Mouse (Mus musculus) cerebellum, adult 2 months (tissue): Measurements from ENCODE around the gene Ap5z1. TPM values are rescaled to one million over a fixed set of nuclear protein-coding genes. Genes with fewer than 3 reads are reported as not detected.
A peak's percentile ranks its signal among the peaks of the same experiment; 100 is the strongest.

Source experiments
- DNase-seq, 2 experiments: peaks; one replicate each; pipeline ENCODE4 v3.0.0; 2021
- H3K27ac ChIP-seq: fragments of 200-500 bp; 2 replicates; pipeline ENCODE4 v1.5.1; 2012; ENCODE audit warnings: low read length, control low read depth, inconsistent platforms; ENCODE audit not compliant: insufficient read depth
- H3K27me3 ChIP-seq: fragments of 200-500 bp; 2 replicates; pipeline ENCODE4 v1.6.1; 2012; ENCODE audit warnings: inconsistent platforms, mild to moderate bottlenecking, low read length, moderate library complexity; ENCODE audit not compliant: control insufficient read depth, insufficient read depth
- H3K4me1 ChIP-seq: fragments of 200-500 bp; 2 replicates; pipeline ENCODE4 v1.6.1; 2011; ENCODE audit warnings: low read length; ENCODE audit not compliant: control insufficient read depth, insufficient read depth
- H3K4me3 ChIP-seq: fragments of 200-500 bp; replicated peaks from 2 replicates; pipeline ENCODE3; 2011; ENCODE audit warnings: mild to moderate bottlenecking, low read depth, low read length, control low read depth; ENCODE audit not compliant: insufficient read depth
- CTCF ChIP-seq: fragments of 200-500 bp; IDR thresholded peaks from 2 replicates; pipeline ENCODE4 v1.5.1; 2011; ENCODE audit warnings: low read depth, mild to moderate bottlenecking, control low read depth, low read length, moderate library complexity, borderline replicate concordance; ENCODE audit not compliant: insufficient read depth
- POLR2A ChIP-seq: fragments of 200-500 bp; IDR thresholded peaks from 2 replicates; pipeline ENCODE4 v1.6.1; 2011; ENCODE audit warnings: low read length, control low read depth, borderline replicate concordance; ENCODE audit not compliant: insufficient read depth
- WGBS: fragments of 180-500 bp; shearing (Covaris S2); methylation state at CpG from one replicate; pipeline ENCODE4 v1.1.7; 2018; 5-methylcytosine and 5-hydroxymethylcytosine counted together
- polyA plus RNA-seq: library from polyadenylated mRNA; depleted of rRNA; stranded (reverse); fragments of >200 nt; gene quantifications from 2 replicates; pipeline ENCODE4 v1.2.3, GENCODE M21; 2012; rRNA removed

Ap5z1 gene
- polyA plus RNA-seq = 30.3 and 32.7 TPM in 2 replicates

- Histone ChIP-seq H3K4me1 (peaks cover 5% of the 10 kb centered on the region), H3K27me3 (no peaks in the 10 kb centered on the region), H3K27ac (peak within 1 kb of the TSS; percentile 74), H3K4me3 (peak within 1 kb of the TSS; percentile 89)
- WGBS = under 1% methylated on average over 60 of the region's 60 CpGs
- no peak for TF ChIP-seq CTCF
- peak; percentile 87 for TF ChIP-seq POLR2A
- DNase-seq = peak; percentile 91 to 96
These were observed at the start of gene Ap5z1 for GRCm38 (mm10) chr5:142463461-142464454. Ap5z1 (plus strand) TSS chr5:142463944.

DNA sequence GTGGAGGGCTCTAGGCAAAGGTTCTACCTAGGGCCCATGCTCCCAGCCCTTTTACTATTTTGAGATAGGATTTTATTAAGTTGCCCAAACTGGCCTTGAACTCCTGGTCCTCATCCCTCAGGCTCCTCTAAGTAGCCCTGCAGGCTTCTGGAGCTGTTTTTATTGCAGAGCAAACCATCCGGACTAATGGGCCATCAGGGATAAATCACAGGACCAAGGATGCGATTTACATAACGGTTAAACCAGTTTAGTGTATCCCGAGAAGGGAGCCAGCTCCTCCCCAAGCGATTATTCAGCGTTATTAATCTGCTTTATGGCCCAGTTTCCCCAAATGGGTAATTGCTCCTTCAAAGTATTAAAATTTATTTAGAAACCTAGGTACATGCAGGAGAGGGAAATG lies 48.3 kb upstream of the Ap5z1 start:
- TF ChIP-seq POLR2A = no peak
- TF ChIP-seq CTCF = no peak
- no peak for DNase-seq
- peaks cover 28% of the 10 kb centered on the region for H3K4me1 ChIP-seq
- no peak overlapping the region for H3K4me3 ChIP-seq
- WGBS = 50% methylated on average over 6 of the region's 6 CpGs
- no peak overlapping the region for H3K27ac ChIP-seq
- no peaks in the 10 kb centered on the region for H3K27me3 ChIP-seq

- Histone ChIP-seq H3K4me3 (no peak overlapping the region), H3K27ac (no peak overlapping the region), H3K27me3 (no peaks in the 10 kb centered on the region), H3K4me1 (peaks cover 27% of the 10 kb centered on the region)
- DNase-seq = no peak
- WGBS = 36% methylated on average over 14 of the region's 14 CpGs
- TF ChIP-seq CTCF = no peak
- TF ChIP-seq POLR2A = no peak
These were observed 47.5 kb upstream of the Ap5z1 start for GRCm38 (mm10) chr5:142416070-142416775.

- Histone ChIP-seq H3K4me3 (no peak overlapping the region), H3K27ac (no peak overlapping the region), H3K4me1 (peaks cover 27% of the 10 kb centered on the region), H3K27me3 (no peaks in the 10 kb centered on the region)
- WGBS = 66% methylated on average over 3 of the region's 3 CpGs
- DNase-seq = no peak
- TF ChIP-seq CTCF (no peak), POLR2A (no peak)
These were observed 46.6 kb upstream of the Ap5z1 start for GRCm38 (mm10) chr5:142417104-142417503.

- Histone ChIP-seq H3K4me3 (no peak overlapping the region), H3K27ac (no peak overlapping the region), H3K27me3 (no peaks in the 10 kb centered on the region), H3K4me1 (peaks cover 23% of the 10 kb centered on the region)
- no peak for DNase-seq
- TF ChIP-seq CTCF = no peak
- TF ChIP-seq POLR2A = no peak
- 61% methylated on average over 9 of the region's 9 CpGs for WGBS
These were observed 45.9 kb upstream of the Ap5z1 start for GRCm38 (mm10) chr5:142417876-142418275.

DNA sequence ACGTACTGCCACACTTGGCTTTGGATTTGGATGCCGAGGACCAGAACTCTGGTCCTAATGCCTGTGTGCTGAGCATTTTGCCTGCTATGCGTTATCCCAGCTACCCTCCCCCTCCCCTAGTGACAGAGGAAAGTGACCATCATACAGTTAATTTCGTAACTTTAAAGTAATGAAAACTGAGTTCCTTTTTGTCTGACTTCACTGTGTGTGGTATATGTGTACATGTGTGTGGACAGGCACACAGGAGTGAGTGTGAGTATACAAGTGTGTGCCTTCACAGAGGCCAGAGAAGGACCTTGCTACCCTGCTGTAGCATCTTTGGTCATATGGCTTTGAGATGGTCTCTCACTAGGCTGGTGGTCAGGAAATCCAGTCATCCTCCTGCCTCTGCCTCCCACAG lies 45.3 kb upstream of the Ap5z1 start:
- peaks cover 23% of the 10 kb centered on the region for H3K4me1 ChIP-seq
- WGBS = 88% methylated on average over 4 of the region's 4 CpGs

DNA sequence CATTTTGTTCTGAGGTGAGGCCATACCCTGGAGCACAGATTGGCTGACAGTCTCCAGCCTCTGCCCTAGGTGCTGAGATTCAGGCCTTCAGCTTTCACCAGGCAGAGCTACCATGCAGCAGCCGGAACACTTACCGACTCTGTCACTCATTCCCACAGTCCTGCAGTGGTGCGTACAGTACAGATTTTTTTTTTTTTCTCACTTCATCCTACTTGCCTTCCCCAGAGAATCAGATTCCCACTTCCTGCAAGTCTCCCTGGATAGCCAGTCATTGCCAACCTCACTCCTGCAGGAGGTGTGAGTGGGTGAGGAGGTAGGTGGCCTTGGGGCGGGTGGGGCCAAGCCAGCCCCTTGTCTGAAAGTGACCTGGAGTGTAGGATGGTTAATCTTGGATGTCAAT lies 43.4 kb upstream of the Ap5z1 start:
- peaks cover 31% of the 10 kb centered on the region for H3K4me1 ChIP-seq
- 98% methylated on average over 4 of the region's 4 CpGs for WGBS
- no peak for DNase-seq
- no peak overlapping the region for H3K27ac ChIP-seq
- TF ChIP-seq POLR2A (no peak), CTCF (no peak)
- no peaks in the 10 kb centered on the region for H3K27me3 ChIP-seq
- no peak overlapping the region for H3K4me3 ChIP-seq

More for the DNA sequence above, 45.3 kb upstream of the Ap5z1 start:
- TF ChIP-seq CTCF = no peak
- no peak for TF ChIP-seq POLR2A
- Histone ChIP-seq H3K27me3 (no peaks in the 10 kb centered on the region), H3K4me3 (no peak overlapping the region), H3K27ac (no peak overlapping the region)
- DNase-seq = no peak
